Mouse (Mus musculus) stomach, embryonic 15.5 days (tissue): ENCODE measurements at regions not wholly inside any gene's neighbourhood (a gene's known extent, or its start where the extent isn't known, plus 50 kb on each side); places are given as distances from the start of the nearest gene placed in this dataset.

Source experiments
- ATAC-seq: fragments of 200-750 bp; cut with Nextera tagmentation; 2 replicates; pipeline ENCODE4 v1.8.0; 2017; ENCODE audit warnings: low read depth, moderate number of reproducible peaks, moderate TSS enrichment; ENCODE audit not compliant: insufficient read depth, low FRiP score
- H3K27ac ChIP-seq: fragments of 300-500 bp; sonication (generic); 2 replicates; pipeline ENCODE4 v1.5.1; 2015; ENCODE audit warnings: mild to moderate bottlenecking, inconsistent platforms
- H3K27me3 ChIP-seq: fragments of 300-500 bp; sonication (generic); replicated peaks from 2 replicates; pipeline ENCODE4 v1.6.1; 2015; ENCODE audit warnings: inconsistent platforms
- H3K36me3 ChIP-seq: fragments of 300-500 bp; sonication (generic); 2 replicates; pipeline ENCODE4 v1.6.1; 2015; ENCODE audit warnings: inconsistent platforms
- H3K4me1 ChIP-seq: fragments of 300-500 bp; sonication (generic); 2 replicates; pipeline ENCODE4 v1.6.1; 2015; ENCODE audit warnings: inconsistent platforms
- H3K4me2 ChIP-seq: fragments of 300-500 bp; sonication (generic); 2 replicates; pipeline ENCODE4 v1.6.1; 2015; ENCODE audit warnings: mild to moderate bottlenecking, inconsistent platforms
- H3K4me3 ChIP-seq: fragments of 300-500 bp; sonication (generic); replicated peaks from 2 replicates; pipeline ENCODE4 v1.5.1; 2015; ENCODE audit warnings: inconsistent platforms
- H3K9ac ChIP-seq: fragments of 300-500 bp; sonication (generic); 2 replicates; pipeline ENCODE4 v1.6.1; 2015; ENCODE audit warnings: inconsistent platforms
- H3K9me3 ChIP-seq: fragments of 300-500 bp; sonication (generic); 2 replicates; pipeline ENCODE4 v1.6.1; 2016; ENCODE audit warnings: inconsistent platforms
- WGBS: fragments of 180-500 bp; shearing (Covaris S2); methylation state at CpG from one replicate; pipeline ENCODE4 v1.1.7; 2015; 5-methylcytosine and 5-hydroxymethylcytosine counted together

DNA sequence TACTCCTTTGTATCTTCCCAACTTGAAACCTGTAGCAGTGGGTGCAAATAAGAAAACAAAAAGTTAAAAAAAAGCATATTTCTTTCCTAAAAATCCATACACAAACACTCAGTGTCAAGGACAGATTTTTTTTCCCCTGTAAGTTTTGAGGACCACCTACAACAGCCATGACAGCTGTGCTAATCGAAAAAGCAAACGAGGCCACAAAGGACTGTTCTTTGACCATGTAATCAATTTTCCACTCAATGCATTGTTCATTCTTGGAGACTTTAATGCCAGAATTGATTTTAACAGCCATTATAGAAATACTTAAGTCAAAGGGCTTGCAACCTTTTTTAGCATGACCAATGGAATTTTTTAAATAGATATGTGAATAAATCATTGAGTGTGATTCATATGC lies 286.1 kb downstream of the Rpl36a-ps1 start:
- no peaks in the 10 kb centered on the region for H3K9me3 ChIP-seq
- H3K4me3 ChIP-seq: no peak overlapping the region
- H3K9ac ChIP-seq: no peak overlapping the region
- H3K27ac ChIP-seq: no peak overlapping the region
- H3K4me1 ChIP-seq: no peaks in the 10 kb centered on the region
- 63% methylated on average over 2 of the region's 2 CpGs for WGBS
- ATAC-seq: no peak
- H3K36me3 ChIP-seq: no peaks in the 10 kb centered on the region
- H3K27me3 ChIP-seq: no peaks in the 10 kb centered on the region
- H3K4me2 ChIP-seq: no peak overlapping the region

DNA sequence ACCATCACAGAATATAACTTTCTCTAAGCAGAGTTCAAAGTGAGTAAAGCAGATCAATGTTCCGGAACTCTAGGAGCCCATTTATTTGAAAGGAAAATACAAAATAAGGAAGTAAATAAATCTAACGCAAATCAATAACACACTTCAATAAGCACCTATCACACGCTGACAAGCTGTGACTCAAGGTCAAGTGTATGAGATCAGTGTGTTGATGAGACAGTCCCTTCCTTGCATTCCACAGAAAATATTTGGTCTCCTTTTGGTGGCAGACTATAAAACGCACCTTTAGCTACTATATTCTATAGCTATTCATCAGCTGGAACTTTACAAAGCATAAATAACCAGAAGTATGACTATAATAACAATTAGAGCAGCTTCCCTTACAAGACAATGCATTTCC lies 286.5 kb downstream of the Rpl36a-ps1 start:
- Histone ChIP-seq H3K4me1 (no peaks in the 10 kb centered on the region), H3K9me3 (no peaks in the 10 kb centered on the region), H3K36me3 (no peaks in the 10 kb centered on the region), H3K4me3 (no peak overlapping the region), H3K9ac (no peak overlapping the region), H3K4me2 (no peak overlapping the region), H3K27ac (no peak overlapping the region), H3K27me3 (no peaks in the 10 kb centered on the region)
- 73% methylated on average over 4 of the region's 4 CpGs for WGBS
- no peak for ATAC-seq

DNA sequence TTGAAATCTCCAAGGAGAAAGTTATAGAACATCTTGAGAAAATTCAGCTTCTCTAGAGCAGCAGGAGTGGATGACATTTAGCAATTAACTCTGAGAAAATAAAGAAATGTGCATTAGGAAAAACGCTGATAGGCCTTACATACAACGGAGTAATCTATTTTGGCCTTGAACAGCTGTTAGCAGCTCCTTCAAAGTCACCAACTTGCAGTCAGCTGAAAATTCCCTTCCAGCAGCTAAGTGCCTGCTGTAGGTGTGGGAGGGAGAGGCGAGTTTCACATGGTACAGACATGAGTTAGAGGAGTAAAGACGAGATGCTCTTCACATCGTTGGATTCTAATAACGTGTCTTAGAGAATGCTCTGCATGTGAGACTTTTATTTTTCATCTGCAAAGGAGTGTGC lies 290.8 kb downstream of the Rpl36a-ps1 start:
- ATAC-seq: no peak

DNA sequence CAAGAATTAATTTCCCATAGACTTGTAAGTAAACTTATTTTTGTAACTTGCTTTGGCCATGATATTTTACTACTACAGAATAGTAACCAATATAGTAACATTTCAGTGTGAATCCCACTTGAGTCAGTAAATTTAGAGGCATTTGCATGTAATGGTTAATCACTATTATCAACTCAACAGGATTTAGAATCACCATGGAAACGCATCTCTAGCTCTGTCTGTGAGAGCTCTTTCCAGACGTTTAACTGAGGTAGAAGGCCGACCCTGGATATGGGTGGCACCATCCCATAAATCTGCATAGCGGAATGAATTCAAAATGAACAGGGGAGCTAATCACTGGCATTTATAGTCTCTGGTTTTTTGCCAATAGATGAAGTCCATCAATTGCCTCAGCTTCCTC lies 337.6 kb downstream of the Rpl36a-ps1 start:
- H3K36me3 ChIP-seq: no peaks in the 10 kb centered on the region
- no peaks in the 10 kb centered on the region for H3K9me3 ChIP-seq
- H3K4me3 ChIP-seq: no peak overlapping the region
- H3K4me1 ChIP-seq: no peaks in the 10 kb centered on the region
- ATAC-seq: no peak
- no peaks in the 10 kb centered on the region for H3K27me3 ChIP-seq
- no peak overlapping the region for H3K27ac ChIP-seq
- H3K4me2 ChIP-seq: no peak overlapping the region
- 69% methylated on average over 4 of the region's 4 CpGs for WGBS
- no peak overlapping the region for H3K9ac ChIP-seq

More for the DNA sequence above, 290.8 kb downstream of the Rpl36a-ps1 start:
- Histone ChIP-seq H3K4me1 (no peaks in the 10 kb centered on the region), H3K36me3 (no peaks in the 10 kb centered on the region), H3K4me2 (no peak overlapping the region), H3K27ac (no peak overlapping the region), H3K27me3 (no peaks in the 10 kb centered on the region), H3K9ac (no peak overlapping the region), H3K4me3 (no peak overlapping the region), H3K9me3 (no peaks in the 10 kb centered on the region)
- WGBS: 66% methylated on average over 6 of the region's 6 CpGs

- Histone ChIP-seq H3K36me3 (no peaks in the 10 kb centered on the region), H3K4me1 (no peaks in the 10 kb centered on the region), H3K4me2 (no peak overlapping the region), H3K9ac (no peak overlapping the region), H3K9me3 (no peaks in the 10 kb centered on the region), H3K27ac (peak overlapping the region; percentile 35; the same call in 1 of the 2 replicates), H3K27me3 (no peaks in the 10 kb centered on the region), H3K4me3 (no peak overlapping the region)
- 70% methylated on average over 6 of the region's 6 CpGs for WGBS
- peak; percentile 43; the same call in 1 of the 2 replicates for ATAC-seq
These were observed 339.8 kb downstream of the Rpl36a-ps1 start for GRCm38 (mm10) chr14:98654191-98654809.

- Histone ChIP-seq H3K27ac (no peak overlapping the region), H3K9ac (no peak overlapping the region), H3K4me2 (no peak overlapping the region), H3K36me3 (no peaks in the 10 kb centered on the region), H3K27me3 (no peaks in the 10 kb centered on the region), H3K9me3 (no peaks in the 10 kb centered on the region), H3K4me1 (no peaks in the 10 kb centered on the region), H3K4me3 (no peak overlapping the region)
- WGBS: 75% methylated on average over 6 of the region's 6 CpGs
- no peak for ATAC-seq
These were observed 342.9 kb downstream of the Rpl36a-ps1 start for GRCm38 (mm10) chr14:98651221-98651620.

DNA sequence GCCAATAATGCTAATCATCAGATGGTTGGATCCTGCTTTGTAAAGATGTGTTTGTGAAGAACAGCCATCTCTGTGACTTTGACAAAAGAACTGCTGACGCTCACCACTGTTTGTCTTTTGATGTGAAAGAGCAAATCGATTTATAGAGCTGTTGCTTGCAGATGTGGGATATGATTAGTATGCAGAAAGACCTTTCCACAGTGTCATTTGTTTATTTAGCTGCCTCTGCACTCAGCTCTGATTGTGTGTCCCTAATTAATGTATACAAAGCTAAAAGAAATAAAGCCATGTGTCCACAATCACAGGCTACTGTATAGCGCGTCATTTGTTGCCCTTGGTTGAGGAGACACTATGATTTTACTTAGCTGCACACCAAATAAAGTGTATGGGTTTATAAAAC lies 343.6 kb downstream of the Rpl36a-ps1 start:
- H3K27me3 ChIP-seq: no peaks in the 10 kb centered on the region
- no peaks in the 10 kb centered on the region for H3K4me1 ChIP-seq
- 65% methylated on average over 4 of the region's 4 CpGs for WGBS
- H3K36me3 ChIP-seq: no peaks in the 10 kb centered on the region
- no peak overlapping the region for H3K27ac ChIP-seq
- H3K9ac ChIP-seq: no peak overlapping the region
- ATAC-seq: no peak
- H3K9me3 ChIP-seq: no peaks in the 10 kb centered on the region
- no peak overlapping the region for H3K4me2 ChIP-seq
- no peak overlapping the region for H3K4me3 ChIP-seq

DNA sequence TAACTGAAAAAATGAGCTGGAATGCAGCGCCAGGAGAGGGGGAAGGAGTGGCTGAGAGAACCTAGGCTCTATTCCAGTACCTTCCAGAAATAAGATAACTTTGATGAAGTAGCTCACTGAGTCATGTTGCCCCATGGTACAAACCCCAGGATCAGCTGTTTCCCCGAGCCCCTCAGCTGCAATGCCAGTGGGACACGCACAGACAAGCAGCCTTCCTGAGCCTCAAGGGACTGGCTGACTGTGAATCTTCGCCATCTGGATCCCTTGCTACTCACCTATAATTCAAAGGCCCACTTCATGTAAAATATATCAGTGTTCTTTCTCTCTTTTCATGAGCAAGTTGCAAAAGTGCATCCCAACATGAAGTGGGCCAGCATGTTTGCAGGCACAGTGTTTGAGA lies 346.5 kb downstream of the Rpl36a-ps1 start:
- Histone ChIP-seq H3K4me3 (no peak overlapping the region), H3K9ac (no peak overlapping the region), H3K9me3 (no peaks in the 10 kb centered on the region), H3K4me2 (no peak overlapping the region), H3K36me3 (no peaks in the 10 kb centered on the region), H3K27me3 (no peaks in the 10 kb centered on the region), H3K4me1 (no peaks in the 10 kb centered on the region), H3K27ac (no peak overlapping the region)
- WGBS: 81% methylated on average over 4 of the region's 4 CpGs
- ATAC-seq: no peak

GRCm38 (mm10) chr14:98643756-98644155 lies 350.4 kb downstream of the Rpl36a-ps1 start:
- Histone ChIP-seq H3K4me1 (no peaks in the 10 kb centered on the region), H3K9me3 (no peaks in the 10 kb centered on the region), H3K4me2 (no peak overlapping the region), H3K9ac (no peak overlapping the region), H3K4me3 (no peak overlapping the region), H3K36me3 (no peaks in the 10 kb centered on the region), H3K27ac (no peak overlapping the region), H3K27me3 (no peaks in the 10 kb centered on the region)
- 39% methylated on average over 1 of the region's 1 CpGs for WGBS
- no peak for ATAC-seq

DNA sequence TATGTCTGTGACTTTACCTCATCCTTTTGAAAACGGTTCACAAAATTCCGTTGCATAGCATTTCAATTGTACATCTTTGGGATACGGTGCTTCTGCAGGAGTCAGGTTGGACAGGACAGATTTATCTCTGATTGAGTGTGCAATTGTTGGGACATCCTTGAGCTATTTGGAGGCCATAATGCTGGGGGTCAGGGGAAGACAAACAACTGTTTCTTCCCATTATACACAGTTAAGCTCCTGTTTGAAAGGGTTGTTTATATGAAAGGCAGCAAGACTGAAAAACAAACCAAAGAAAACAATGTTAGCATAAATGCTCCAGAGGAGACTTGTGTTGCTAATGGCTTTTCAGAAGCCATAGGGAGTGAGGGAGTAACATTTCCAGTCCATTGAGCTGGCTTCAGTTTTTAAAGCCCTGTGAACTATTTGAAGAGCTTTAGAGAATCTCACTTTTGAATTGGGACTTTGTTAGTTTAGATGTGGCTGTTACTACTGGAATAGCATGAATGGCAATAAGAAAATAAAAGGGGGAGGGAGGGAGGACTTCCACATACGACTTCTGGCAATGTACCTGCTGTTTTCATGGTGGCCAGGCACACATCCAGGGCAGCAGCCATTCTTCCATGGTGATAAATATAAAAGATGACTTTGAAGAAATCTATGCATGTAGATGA lies 351.3 kb downstream of the Rpl36a-ps1 start:
- Histone ChIP-seq H3K4me1 (no peaks in the 10 kb centered on the region), H3K27me3 (no peaks in the 10 kb centered on the region), H3K9me3 (no peaks in the 10 kb centered on the region), H3K4me2 (no peak overlapping the region), H3K27ac (no peak overlapping the region), H3K4me3 (no peak overlapping the region), H3K36me3 (no peaks in the 10 kb centered on the region), H3K9ac (no peak overlapping the region)
- ATAC-seq: no peak
- WGBS: 65% methylated on average over 4 of the region's 4 CpGs

DNA sequence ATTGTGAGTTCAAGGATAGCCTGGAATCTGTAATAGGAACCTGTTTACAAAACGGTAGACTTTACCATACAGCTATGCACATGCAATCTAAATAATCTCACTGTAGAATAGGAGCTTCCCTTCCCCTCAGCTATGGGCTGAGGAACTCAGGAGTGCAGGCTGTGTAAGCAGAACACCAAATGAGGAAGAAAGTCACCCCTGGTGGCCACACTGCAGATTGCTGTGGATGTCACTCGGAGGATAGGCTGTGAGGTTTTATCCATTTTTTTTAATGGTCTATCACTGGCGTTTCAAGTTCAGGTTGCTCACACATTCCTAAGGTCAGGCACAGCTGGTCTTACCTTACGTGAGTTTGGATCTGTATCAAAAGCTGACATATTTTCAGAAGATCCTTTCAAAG lies 365.1 kb downstream of the Rpl36a-ps1 start:
- no peak for ATAC-seq
- no peaks in the 10 kb centered on the region for H3K36me3 ChIP-seq
- WGBS: 75% methylated on average over 4 of the region's 4 CpGs
- no peak overlapping the region for H3K27ac ChIP-seq
- H3K4me1 ChIP-seq: no peaks in the 10 kb centered on the region
- no peak overlapping the region for H3K4me3 ChIP-seq
- H3K9me3 ChIP-seq: no peaks in the 10 kb centered on the region
- no peak overlapping the region for H3K9ac ChIP-seq
- H3K4me2 ChIP-seq: no peak overlapping the region
- no peaks in the 10 kb centered on the region for H3K27me3 ChIP-seq

DNA sequence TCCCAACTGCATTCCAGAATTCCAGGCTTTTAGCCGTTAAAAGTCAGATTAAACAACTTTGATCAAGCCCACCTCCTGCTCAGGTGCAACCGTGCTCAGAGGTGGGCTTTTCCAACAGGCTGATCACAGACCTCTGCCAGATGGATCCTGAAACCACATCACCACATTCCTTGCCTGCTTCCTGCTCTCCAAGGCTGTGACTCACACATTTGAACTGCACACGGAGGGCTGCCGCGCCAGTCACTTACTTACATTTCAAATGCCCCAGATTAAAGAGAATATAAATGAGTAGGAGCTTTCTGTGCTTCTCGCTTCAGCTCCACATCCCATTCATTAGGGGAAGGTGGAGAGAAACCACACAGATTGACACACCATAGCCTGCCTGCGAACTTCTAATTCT lies 367.6 kb downstream of the Rpl36a-ps1 start:
- Histone ChIP-seq H3K36me3 (no peaks in the 10 kb centered on the region), H3K4me2 (no peak overlapping the region), H3K4me3 (no peak overlapping the region), H3K4me1 (no peaks in the 10 kb centered on the region), H3K9ac (no peak overlapping the region), H3K27me3 (no peaks in the 10 kb centered on the region), H3K27ac (no peak overlapping the region), H3K9me3 (no peaks in the 10 kb centered on the region)
- ATAC-seq: no peak
- 36% methylated on average over 7 of the region's 7 CpGs for WGBS

DNA sequence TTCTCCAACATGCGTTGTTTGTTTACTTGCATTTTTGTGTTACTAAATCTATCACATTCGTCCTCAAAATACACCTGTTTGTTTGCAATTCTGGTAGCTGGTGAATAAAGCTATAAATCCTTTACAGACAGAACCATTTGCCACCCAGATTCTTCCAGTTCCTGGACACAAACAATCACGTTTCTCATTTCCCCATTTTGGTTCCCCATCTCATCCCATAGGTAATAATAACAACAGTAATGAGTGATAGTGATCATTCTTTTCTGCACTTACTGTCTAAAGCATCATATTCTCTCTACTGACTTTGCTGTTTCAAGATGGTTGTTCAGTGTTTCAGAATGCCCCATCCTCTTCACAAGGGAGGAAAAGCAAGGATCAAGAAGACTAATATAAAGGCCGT lies 368.3 kb downstream of the Rpl36a-ps1 start:
- H3K27me3 ChIP-seq: no peaks in the 10 kb centered on the region
- WGBS: 91% methylated on average over 4 of the region's 4 CpGs
- no peak overlapping the region for H3K4me2 ChIP-seq
- no peaks in the 10 kb centered on the region for H3K4me1 ChIP-seq
- H3K36me3 ChIP-seq: no peaks in the 10 kb centered on the region
- H3K27ac ChIP-seq: no peak overlapping the region
- H3K4me3 ChIP-seq: no peak overlapping the region
- ATAC-seq: no peak
- no peak overlapping the region for H3K9ac ChIP-seq
- no peaks in the 10 kb centered on the region for H3K9me3 ChIP-seq
